Mouse (Mus musculus) spleen, adult 2 months (tissue): ENCODE results near the gene Fzd9. TPM values are rescaled to one million over a fixed set of nuclear protein-coding genes. Genes with fewer than 3 reads are reported as not detected.

Experiments used
- DNase-seq, 2 experiments: peaks; one replicate each; pipeline versions ENCODE4 v3.0.0 to v3.0.0-alpha.2; 2012 to 2021; ENCODE audit warnings: low spot score in 2 of 2, low read depth in 1 of 2
- H3K27ac ChIP-seq: fragments of 200-500 bp; 2 replicates; pipeline ENCODE4 v1.5.1; 2012; ENCODE audit warnings: low read length, inconsistent platforms; ENCODE audit not compliant: insufficient read depth
- H3K27me3 ChIP-seq: fragments of 200-500 bp; 2 replicates; pipeline ENCODE4 v1.6.1; 2012; ENCODE audit warnings: mild to moderate bottlenecking, moderate library complexity, low read length, inconsistent platforms; ENCODE audit not compliant: control insufficient read depth, insufficient read depth
- H3K36me3 ChIP-seq: fragments of 200-500 bp; 2 replicates; pipeline ENCODE4 v1.6.1; 2012; ENCODE audit warnings: mild to moderate bottlenecking, low read length, inconsistent platforms; ENCODE audit not compliant: control insufficient read depth, insufficient read depth
- H3K4me1 ChIP-seq: fragments of 200-500 bp; 2 replicates; pipeline ENCODE4 v1.6.1; 2011; ENCODE audit warnings: inconsistent platforms; ENCODE audit not compliant: control insufficient read depth, insufficient read depth, insufficient read length
- H3K4me3 ChIP-seq: fragments of 200-500 bp; 2 replicates; pipeline ENCODE4 v1.5.1; 2011; ENCODE audit warnings: mild to moderate bottlenecking, inconsistent platforms; ENCODE audit not compliant: insufficient read depth, insufficient read length; ENCODE audit errors: extremely low read depth
- CTCF ChIP-seq: fragments of 200-500 bp; IDR thresholded peaks from 2 replicates; pipeline ENCODE4 v1.5.1; 2011; ENCODE audit warnings: mild to moderate bottlenecking, inconsistent platforms; ENCODE audit not compliant: insufficient read depth, insufficient read length, insufficient replicate concordance; ENCODE audit errors: extremely low read depth
- POLR2A ChIP-seq: fragments of 200-500 bp; IDR thresholded peaks from 2 replicates; pipeline ENCODE4 v1.6.1; 2011; ENCODE audit warnings: low read depth, low read length, inconsistent platforms
- WGBS: fragments of 180-500 bp; shearing (Covaris S2); methylation state at CpG from one replicate; pipeline ENCODE4 v1.1.7; 2018; 5-methylcytosine and 5-hydroxymethylcytosine counted together
- polyA plus RNA-seq: library from polyadenylated mRNA; depleted of rRNA; stranded (reverse); fragments of >200 nt; gene quantifications from 2 replicates; pipeline ENCODE4 v1.2.3, GENCODE M21; 2012; rRNA removed

Fzd9 gene
- polyA plus RNA-seq, 1 experiment = 0.55 TPM

GRCm38 (mm10) chr5:135216871-135217270 lies 34.2 kb downstream of the Fzd9 start:
- DNase-seq = no peak
- Histone ChIP-seq H3K27ac (no peak overlapping the region), H3K36me3 (peaks cover 49% of the 10 kb centered on the region), H3K27me3 (no peaks in the 10 kb centered on the region; the same call in 1 of the 2 replicates), H3K4me3 (no peak overlapping the region), H3K4me1 (no peaks in the 10 kb centered on the region)
- 92% methylated on average over 6 of the region's 6 CpGs for WGBS
- TF ChIP-seq POLR2A = no peak
- no peak for TF ChIP-seq CTCF

- WGBS = 98% methylated on average over 1 of the region's 1 CpGs
- no peak for DNase-seq
Measured at GRCm38 (mm10) chr5:135208197-135208596, 42.8 kb downstream of the Fzd9 start.

GRCm38 (mm10) chr5:135202763-135203162 lies 48.3 kb downstream of the Fzd9 start:
- Histone ChIP-seq H3K27me3 (no peaks in the 10 kb centered on the region), H3K27ac (no peak overlapping the region), H3K4me3 (no peak overlapping the region), H3K36me3 (peaks cover 35% of the 10 kb centered on the region), H3K4me1 (no peaks in the 10 kb centered on the region)
- DNase-seq = no peak
- no peak for TF ChIP-seq CTCF
- no peak for TF ChIP-seq POLR2A
- 91% methylated on average over 3 of the region's 3 CpGs for WGBS

More at GRCm38 (mm10) chr5:135208197-135208596, 42.8 kb downstream of the Fzd9 start:
- peaks cover 44% of the 10 kb centered on the region for H3K36me3 ChIP-seq
- H3K4me3 ChIP-seq = no peak overlapping the region
- TF ChIP-seq CTCF = no peak
- TF ChIP-seq POLR2A = no peak
- no peaks in the 10 kb centered on the region; the same call in 1 of the 2 replicates for H3K27me3 ChIP-seq
- no peaks in the 10 kb centered on the region for H3K4me1 ChIP-seq
- H3K27ac ChIP-seq = no peak overlapping the region

Other genes starting within 250 kb of the Fzd9 start
- 43.6 and 53.7 TPM in 2 replicates for gene Abhd11, start 242.1 kb downstream of the Fzd9 start, polyA plus RNA-seq
- gene Stx1a, start 227.7 kb downstream of the Fzd9 start, polyA plus RNA-seq = 8.5 and 9.0 TPM in 2 replicates
- 15.5 and 23.5 TPM in 2 replicates for gene Dnajc30, start 187.0 kb downstream of the Fzd9 start, polyA plus RNA-seq
- gene Bud23, start 186.3 kb downstream of the Fzd9 start, polyA plus RNA-seq = 47.5 and 67.3 TPM in 2 replicates
- gene Vps37d, start 173.0 kb downstream of the Fzd9 start, polyA plus RNA-seq = 0.78 and 1.4 TPM in 2 replicates
- 0.70 and 1.2 TPM in 2 replicates for gene Mlxipl, start 161.3 kb downstream of the Fzd9 start, polyA plus RNA-seq
- gene Tbl2, start 101.6 kb downstream of the Fzd9 start, polyA plus RNA-seq = 6.1 and 7.2 TPM in 2 replicates
- gene Bcl7b, start 82.9 kb downstream of the Fzd9 start, polyA plus RNA-seq = 34.3 and 37.3 TPM in 2 replicates
- 21.9 and 22.6 TPM in 2 replicates for gene Baz1b, start 64.0 kb downstream of the Fzd9 start, polyA plus RNA-seq
- not detected in 2 replicates for gene Fkbp6, start 98.8 kb upstream of the Fzd9 start, polyA plus RNA-seq
- gene Trim50, start 102.1 kb upstream of the Fzd9 start, polyA plus RNA-seq = 0.31 and 0.55 TPM in 2 replicates
- gene Nsun5, start 118.7 kb upstream of the Fzd9 start, polyA plus RNA-seq = 31.1 and 33.7 TPM in 2 replicates
- 26.5 and 29.6 TPM in 2 replicates for gene Pom121, start 143.3 kb upstream of the Fzd9 start, polyA plus RNA-seq